Mouse (Mus musculus) megakaryocyte, embryonic 14.5 days (primary cell): ENCODE measurements around the gene Gm49405.

Experiments used
- FLI1 ChIP-seq: IDR thresholded peaks from 2 replicates; pipeline ENCODE4 v1.6.1; 2012; ENCODE audit warnings: low read length, inconsistent platforms, mixed read lengths
- GATA1 ChIP-seq: IDR thresholded peaks from 3 replicates; pipeline ENCODE4 v1.6.1; 2012; ENCODE audit warnings: mixed read lengths, low read length, inconsistent platforms, borderline replicate concordance

GRCm38 (mm10) chr19:3980917-3981316, 19.5 kb upstream of the Gm49405 start:
- TF ChIP-seq GATA1 (no peak), FLI1 (no peak)
